Mouse (Mus musculus) heart, postnatal 0 days (tissue): ENCODE data around the gene Psmc3ip. TPM values are rescaled to one million over a fixed set of nuclear protein-coding genes. Genes with fewer than 3 reads are reported as not detected.
A peak's percentile ranks its signal among the peaks of the same experiment; 100 is the strongest.

Source experiments
- ATAC-seq: fragments of 200-750 bp; cut with Nextera tagmentation; 2 replicates; pipeline ENCODE4 v1.8.0; 2017; ENCODE audit warnings: low read depth, moderate number of reproducible peaks, moderate library complexity; ENCODE audit not compliant: insufficient read depth
- DNase-seq: peaks from one replicate; pipeline ENCODE4 v3.0.0-alpha.2; 2016; ENCODE audit warnings: low spot score
- H3K27ac ChIP-seq: fragments of 300-500 bp; sonication (generic); 2 replicates; pipeline ENCODE4 v1.5.1; 2014; ENCODE audit warnings: low read depth, mild to moderate bottlenecking
- H3K27me3 ChIP-seq: fragments of 300-500 bp; sonication (generic); 2 replicates; pipeline ENCODE4 v1.6.1; 2014; ENCODE audit warnings: low read length, mixed read lengths; ENCODE audit not compliant: control insufficient read depth, insufficient read depth
- H3K36me3 ChIP-seq: fragments of 300-500 bp; sonication (generic); replicated peaks from 2 replicates; pipeline ENCODE4 v1.6.1; 2014; ENCODE audit warnings: low read length, mixed read lengths; ENCODE audit not compliant: control insufficient read depth, insufficient read depth
- H3K4me1 ChIP-seq: fragments of 300-500 bp; sonication (generic); 2 replicates; pipeline ENCODE4 v1.6.1; 2014; ENCODE audit warnings: antibody characterized with exemption; ENCODE audit not compliant: control insufficient read depth, insufficient read depth
- H3K4me2 ChIP-seq: fragments of 300-500 bp; sonication (generic); 2 replicates; pipeline ENCODE4 v1.6.1; 2014; ENCODE audit warnings: low read depth, mild to moderate bottlenecking, low read length, moderate library complexity
- H3K4me3 ChIP-seq: fragments of 300-500 bp; sonication (generic); 2 replicates; pipeline ENCODE4 v1.5.1; 2014; ENCODE audit warnings: low read depth, low read length
- H3K9ac ChIP-seq: fragments of 300-500 bp; sonication (generic); replicated peaks from 2 replicates; pipeline ENCODE4 v1.6.1; 2014; ENCODE audit warnings: low read depth, low read length, mixed read lengths
- H3K9me3 ChIP-seq: fragments of 300-500 bp; sonication (generic); replicated peaks from 2 replicates; pipeline ENCODE4 v1.6.1; 2016; ENCODE audit warnings: low read length; ENCODE audit not compliant: control insufficient read depth
- CTCF ChIP-seq: IDR thresholded peaks from 2 replicates; pipeline ENCODE4 v1.5.1; 2016; ENCODE audit warnings: antibody characterized with exemption, control low read depth, low read depth
- EP300 ChIP-seq: IDR thresholded peaks from 2 replicates; pipeline ENCODE4 v1.6.1; 2016; ENCODE audit warnings: antibody characterized with exemption, low read depth
- WGBS: fragments of 180-500 bp; shearing (Covaris S2); extraction: QIAGEN DNeasy Blood & Tissue Kit; methylation state at CpG from one replicate; pipeline ENCODE4 v1.1.7; 2014; 5-methylcytosine and 5-hydroxymethylcytosine counted together
- polyA plus RNA-seq: library from polyadenylated mRNA; unstranded; fragments of >200 nt; fragmentation: Nextera tagmentation; extraction: Ambion mirVana; gene quantifications from 2 replicates; pipeline ENCODE4 v1.2.1, GENCODE M21; 2015
- total RNA-seq: library from RNA; depleted of rRNA; stranded (reverse); fragments of >200 nt; gene quantifications from 2 replicates; pipeline ENCODE4 v1.2.3, GENCODE M21; 2014; ENCODE audit warnings: low replicate concordance

Gene Psmc3ip
- total and polyA plus RNA-seq, 2 experiments from 2014 or later, result 1.2 to 10.3 TPM

DNA sequence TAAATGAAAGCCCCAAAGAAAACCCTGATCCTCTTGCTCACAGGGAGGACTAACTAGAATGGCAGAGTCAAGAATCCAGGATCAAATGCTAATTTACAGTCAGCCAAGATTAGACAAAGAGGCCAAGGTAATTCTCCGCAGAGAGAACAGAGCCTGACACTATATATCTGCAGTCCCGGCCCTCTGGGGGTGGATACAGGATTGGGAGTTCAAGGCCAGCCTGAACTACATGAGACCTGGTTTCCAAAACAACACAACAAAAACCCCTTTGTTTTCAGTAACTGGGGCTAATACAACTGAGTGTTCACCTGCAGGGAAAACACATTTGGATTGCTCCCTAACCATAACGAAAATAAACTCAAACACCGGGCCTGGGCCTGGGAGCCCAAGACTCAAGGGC is 30.8 kb downstream of the Psmc3ip start:
- no peak overlapping the region for H3K9ac ChIP-seq
- 43% methylated on average over 4 of the region's 4 CpGs for WGBS
- DNase-seq (no peak), ATAC-seq (no peak)
- H3K27ac ChIP-seq, result peak overlapping the region; percentile 93
- TF ChIP-seq EP300 (no peak), CTCF (no peak)
- H3K4me3 ChIP-seq, result no peak overlapping the region
- H3K4me1 ChIP-seq, result peaks cover 51% of the 10 kb centered on the region
- H3K9me3 ChIP-seq, result no peaks in the 10 kb centered on the region
- H3K27me3 ChIP-seq, result no peaks in the 10 kb centered on the region
- H3K4me2 ChIP-seq, result no peak overlapping the region
- H3K36me3 ChIP-seq, result peaks cover 6% of the 10 kb centered on the region; the same call in 1 of the 2 replicates

DNA sequence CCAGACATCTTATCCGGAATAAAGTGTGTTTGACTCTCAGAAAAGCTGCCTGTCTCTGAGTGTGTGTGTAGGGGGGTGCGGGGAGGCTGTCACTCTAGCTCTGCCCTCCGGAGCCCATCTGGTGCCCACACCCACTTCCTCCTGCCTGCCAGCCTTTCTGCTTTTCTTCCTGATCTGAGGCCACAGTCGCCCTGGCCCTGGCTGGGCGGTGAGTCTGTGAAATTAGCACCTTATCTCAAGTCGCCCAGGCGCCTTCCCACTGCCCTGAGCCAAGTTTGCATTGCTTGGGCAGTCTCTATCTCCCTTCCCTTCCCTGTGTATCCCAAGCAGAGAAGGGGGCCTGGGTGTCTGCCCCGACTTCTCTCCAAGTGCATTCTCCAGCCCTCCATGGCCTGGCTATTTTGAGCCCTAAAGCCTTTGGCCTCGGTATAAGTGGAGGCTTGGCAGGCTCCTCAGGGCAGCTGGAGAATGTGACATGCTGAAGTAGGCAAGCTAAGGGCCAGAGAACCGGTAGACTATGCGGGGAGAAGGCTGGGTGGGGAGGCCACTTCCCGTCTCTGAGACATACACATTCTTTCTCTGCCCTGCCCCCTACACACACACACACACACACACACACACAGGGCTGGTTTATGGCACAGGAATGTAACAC is 31.4 kb downstream of the Psmc3ip start:
- 2% methylated on average over 12 of the region's 12 CpGs for whole genome bisulfite sequencing
- Histone ChIP-seq H3K27me3 (no peaks in the 10 kb centered on the region), H3K4me1 (peaks cover 58% of the 10 kb centered on the region), H3K27ac (peak overlapping the region; percentile 93), H3K36me3 (peaks cover 6% of the 10 kb centered on the region; the same call in 1 of the 2 replicates), H3K4me3 (no peak overlapping the region), H3K9ac (peak overlapping the region; percentile 47), H3K9me3 (no peaks in the 10 kb centered on the region), H3K4me2 (peak overlapping the region; percentile 33; the same call in 1 of the 2 replicates)
- TF ChIP-seq CTCF (peak; percentile 0; the same call in 1 of the 2 replicates), EP300 (peak; percentile 29; the same call in 1 of the 2 replicates)
- DNase-seq (peak; percentile 92), ATAC-seq (peak; percentile 81)

DNA sequence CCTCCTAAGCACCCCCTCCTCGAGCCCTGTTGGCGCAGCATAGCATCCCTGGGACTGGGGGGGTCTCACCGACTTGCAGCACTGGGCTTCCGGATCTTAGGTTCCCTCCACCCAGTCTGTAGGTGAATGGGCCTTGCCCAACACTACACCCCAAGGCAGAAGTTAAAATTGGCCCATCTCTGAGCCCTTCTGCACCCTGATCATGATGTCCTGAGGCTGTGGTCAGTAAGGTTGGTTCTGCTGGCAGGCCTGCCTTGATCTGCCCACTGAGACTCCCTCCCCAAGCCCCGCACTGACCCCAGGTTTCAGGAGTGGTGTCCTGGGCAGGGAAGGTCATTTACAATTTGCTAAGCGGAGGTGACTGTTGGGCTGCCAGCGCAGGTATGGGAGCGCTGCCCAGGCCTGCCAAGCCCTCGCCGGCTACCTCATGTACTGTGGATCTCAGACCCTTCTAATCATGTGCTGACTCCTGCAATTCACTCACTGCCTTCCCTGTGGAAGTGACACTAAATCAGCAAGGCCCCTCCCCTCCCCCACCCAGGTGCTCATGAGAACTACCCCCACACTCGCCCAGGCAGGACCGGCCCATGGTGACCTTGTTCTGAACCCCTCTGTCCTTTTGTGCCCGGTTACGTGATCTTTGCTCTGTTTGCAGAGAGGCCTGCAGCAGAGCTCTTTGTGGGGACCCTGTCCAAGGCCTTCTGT is 32.1 kb downstream of the Psmc3ip start:
- TF ChIP-seq CTCF, result no peak
- no peak for TF ChIP-seq EP300
- peaks cover 62% of the 10 kb centered on the region for H3K4me1 ChIP-seq
- peak overlapping the region; percentile 47 for H3K9ac ChIP-seq
- ATAC-seq (peak; percentile 10), DNase-seq (peak; percentile 68)
- no peaks in the 10 kb centered on the region for H3K9me3 ChIP-seq
- H3K36me3 ChIP-seq, result peaks cover 6% of the 10 kb centered on the region; the same call in 1 of the 2 replicates
- no peak overlapping the region for H3K4me3 ChIP-seq
- H3K4me2 ChIP-seq, result peak overlapping the region; percentile 33; the same call in 1 of the 2 replicates
- WGBS, result 36% methylated on average over 14 of the region's 14 CpGs
- no peaks in the 10 kb centered on the region for H3K27me3 ChIP-seq
- H3K27ac ChIP-seq, result peak overlapping the region; percentile 93

DNA sequence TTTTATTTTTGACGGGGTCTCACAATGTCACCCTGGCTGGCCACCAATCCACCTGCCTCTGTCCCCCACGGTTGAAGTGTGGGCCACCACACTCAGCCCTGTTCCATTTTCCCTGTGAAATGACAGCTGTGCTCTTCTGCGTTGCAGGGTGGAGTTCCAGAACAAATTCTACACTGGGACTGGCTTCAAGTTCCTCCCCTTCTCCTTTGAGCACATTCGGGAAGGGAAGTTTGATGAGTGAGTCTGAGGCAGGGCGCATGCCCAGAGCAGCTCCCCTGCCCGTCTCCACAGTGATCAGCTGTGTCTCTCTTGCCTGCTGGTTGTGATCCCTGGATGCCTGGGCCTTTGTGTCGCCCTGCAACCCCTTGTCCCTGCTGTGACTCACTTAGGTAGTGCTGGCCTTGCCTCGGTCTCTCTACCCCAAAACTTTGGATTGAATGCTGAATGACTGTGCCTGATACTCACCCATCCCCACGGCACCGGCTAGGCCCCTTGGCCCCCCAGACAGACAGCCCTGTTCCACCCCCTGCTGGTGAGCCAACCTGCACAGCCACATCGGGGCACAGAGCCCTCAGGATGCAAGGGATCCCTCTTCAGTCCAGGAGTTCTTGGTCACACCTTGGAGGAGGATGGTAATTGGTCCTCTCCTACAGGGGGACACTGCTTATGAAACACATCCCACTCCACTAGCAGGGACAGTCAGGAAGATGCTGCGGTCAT is 32.9 kb downstream of the Psmc3ip start:
- ATAC-seq (no peak), DNase-seq (no peak)
- 58% methylated on average over 12 of the region's 12 CpGs for WGBS
- H3K9ac ChIP-seq, result peak overlapping the region; percentile 47
- peaks cover 66% of the 10 kb centered on the region for H3K4me1 ChIP-seq
- H3K27ac ChIP-seq, result peak overlapping the region; percentile 93
- H3K36me3 ChIP-seq, result peaks cover 6% of the 10 kb centered on the region; the same call in 1 of the 2 replicates
- H3K4me2 ChIP-seq, result no peak overlapping the region
- no peaks in the 10 kb centered on the region for H3K9me3 ChIP-seq
- H3K4me3 ChIP-seq, result no peak overlapping the region
- H3K27me3 ChIP-seq, result no peaks in the 10 kb centered on the region
- no peak; the same call in 1 of the 2 replicates for TF ChIP-seq CTCF
- TF ChIP-seq EP300, result no peak

DNA sequence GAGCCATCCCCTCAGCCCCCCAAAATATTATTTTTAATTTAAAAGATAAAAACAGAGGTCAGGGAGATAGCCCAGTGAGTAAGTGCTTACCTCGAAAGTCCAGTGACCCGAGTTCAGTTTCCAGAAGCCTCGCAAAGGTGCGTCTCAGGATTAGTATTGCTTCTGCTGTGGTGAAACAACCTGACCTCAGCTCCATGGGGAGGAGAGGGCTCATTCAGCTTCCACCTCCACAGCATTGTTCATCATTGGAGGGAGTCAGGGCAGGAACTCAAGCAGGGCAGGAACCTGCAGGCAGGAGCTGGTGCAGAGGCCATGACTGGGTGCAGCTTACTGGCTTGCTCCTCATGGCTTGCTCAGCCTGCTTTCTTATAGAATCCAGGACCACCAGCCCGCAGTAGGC is 34.2 kb downstream of the Psmc3ip start:
- no peak overlapping the region for H3K4me3 ChIP-seq
- H3K4me2 ChIP-seq, result no peak overlapping the region
- H3K27me3 ChIP-seq, result no peaks in the 10 kb centered on the region
- TF ChIP-seq EP300 (no peak), CTCF (no peak)
- H3K9ac ChIP-seq, result no peak overlapping the region; the same call in 1 of the 2 replicates
- whole genome bisulfite sequencing, result 79% methylated on average over 5 of the region's 5 CpGs
- ATAC-seq (no peak), DNase-seq (no peak)
- H3K36me3 ChIP-seq, result peaks cover 6% of the 10 kb centered on the region; the same call in 1 of the 2 replicates
- no peaks in the 10 kb centered on the region for H3K9me3 ChIP-seq
- peak overlapping the region; percentile 93 for H3K27ac ChIP-seq
- peaks cover 79% of the 10 kb centered on the region for H3K4me1 ChIP-seq
